Mouse (Mus musculus) stomach, embryonic 16.5 days (tissue): Measurements from ENCODE around the gene Fpr-rs4. TPM values are rescaled to one million over a fixed set of nuclear protein-coding genes. Genes with fewer than 3 reads are reported as not detected.
"Not testable (repeated sequence)": the region's sequence is repeated elsewhere in the genome, so short reads cannot be mapped to it uniquely, and the experiment has no call there.

ENCODE experiments used
- ATAC-seq: fragments of 200-750 bp; cut with Nextera tagmentation; 2 replicates; pipeline ENCODE4 v1.8.0; 2017; ENCODE audit warnings: moderate number of reproducible peaks, moderate TSS enrichment; ENCODE audit not compliant: insufficient read depth, low FRiP score
- H3K27ac ChIP-seq: fragments of 300-500 bp; sonication (generic); 2 replicates; pipeline ENCODE4 v1.5.1; 2014; ENCODE audit warnings: low read length
- H3K27me3 ChIP-seq: fragments of 300-500 bp; sonication (generic); 2 replicates; pipeline ENCODE4 v1.6.1; 2014; ENCODE audit warnings: low read length, control low read depth, mixed read lengths; ENCODE audit not compliant: control insufficient read depth, insufficient read depth
- H3K36me3 ChIP-seq: fragments of 300-500 bp; sonication (generic); 2 replicates; pipeline ENCODE4 v1.6.1; 2014; ENCODE audit warnings: low read length; ENCODE audit not compliant: control insufficient read depth, insufficient read depth
- H3K4me1 ChIP-seq: fragments of 300-500 bp; sonication (generic); 2 replicates; pipeline ENCODE4 v1.6.1; 2014; ENCODE audit warnings: low read length, control low read depth, mixed read lengths; ENCODE audit not compliant: control insufficient read depth, insufficient read depth
- H3K4me2 ChIP-seq: fragments of 300-500 bp; sonication (generic); 2 replicates; pipeline ENCODE4 v1.6.1; 2014; ENCODE audit warnings: low read depth, low read length, mixed read lengths
- H3K4me3 ChIP-seq: fragments of 300-500 bp; sonication (generic); replicated peaks from 2 replicates; pipeline ENCODE4 v1.5.1; 2014; ENCODE audit warnings: mild to moderate bottlenecking, low read length
- H3K9ac ChIP-seq: fragments of 300-500 bp; sonication (generic); 2 replicates; pipeline ENCODE4 v1.6.1; 2014; ENCODE audit warnings: low read length
- H3K9me3 ChIP-seq: fragments of 300-500 bp; sonication (generic); replicated peaks from 2 replicates; pipeline ENCODE4 v1.6.1; 2016; ENCODE audit warnings: low read length, control low read depth; ENCODE audit not compliant: control insufficient read depth
- WGBS: fragments of 180-500 bp; shearing (Covaris S2); extraction: QIAGEN DNeasy Blood & Tissue Kit; methylation state at CpG from one replicate; pipeline ENCODE4 v1.1.7; 2014; 5-methylcytosine and 5-hydroxymethylcytosine counted together
- polyA plus RNA-seq: library from polyadenylated mRNA; unstranded; fragments of >200 nt; fragmentation: Nextera tagmentation; extraction: Ambion mirVana; gene quantifications from 2 replicates; pipeline ENCODE4 v1.2.1, GENCODE M21; 2015

The Fpr-rs4 gene
- polyA plus RNA-seq = not detected in 2 replicates

DNA sequence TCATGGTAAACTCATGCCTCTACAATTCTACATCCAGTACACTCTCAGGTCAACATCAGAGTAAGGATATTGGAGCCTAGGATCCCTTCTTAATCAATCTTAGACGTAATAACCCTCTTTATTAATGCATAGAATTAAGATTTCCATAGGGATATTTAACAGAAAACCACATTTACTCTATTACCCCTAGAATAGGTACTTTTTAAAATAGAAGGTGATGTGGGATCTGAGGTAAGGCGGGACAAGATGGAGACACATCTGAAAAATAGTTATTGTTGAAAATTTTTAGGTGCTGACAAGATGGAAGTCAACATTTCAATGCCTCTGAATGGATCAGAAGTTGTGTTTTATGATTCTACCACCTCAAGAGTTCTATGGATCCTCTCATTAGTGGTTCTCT lies at the start of gene Fpr-rs4:
Gene Fpr-rs4, plus strand, starts transcription at position 301 of the 400 bp plus-strand sequence.
- no peak for ATAC-seq
- H3K27me3 ChIP-seq = no peaks in the 10 kb centered on the region
- WGBS = 41% methylated on average over 2 of the region's 2 CpGs

DNA sequence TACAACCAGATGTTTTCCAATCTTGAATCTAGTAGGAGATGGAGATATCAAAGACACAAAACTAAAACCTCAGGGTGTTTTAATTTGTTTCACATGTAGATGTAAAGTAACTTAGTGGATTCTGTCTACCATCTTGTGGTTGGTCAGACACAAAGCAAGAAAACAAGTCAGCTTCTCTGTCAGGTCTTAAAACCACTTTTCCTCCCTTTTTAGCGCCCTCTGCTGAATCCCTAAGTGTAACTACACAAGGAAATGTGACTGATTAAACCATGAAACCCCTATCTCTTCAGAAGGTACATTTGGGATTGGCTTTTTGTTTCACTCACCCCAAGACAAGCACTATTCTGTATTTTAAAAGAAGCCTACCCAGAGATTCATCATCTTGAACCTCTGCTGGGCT lies 48.1 kb upstream of the Fpr-rs4 start:
- ATAC-seq = no peak
- Histone ChIP-seq H3K4me1 (no peaks in the 10 kb centered on the region), H3K9ac (no peak overlapping the region), H3K4me2 (no peak overlapping the region), H3K27ac (no peak overlapping the region), H3K9me3 (no peaks in the 10 kb centered on the region), H3K36me3 (no peaks in the 10 kb centered on the region), H3K4me3 (no peak overlapping the region), H3K27me3 (no peaks in the 10 kb centered on the region)
- 35% methylated on average over 1 of the region's 1 CpGs for WGBS

More for the DNA sequence above, at the start of gene Fpr-rs4:
- Histone ChIP-seq H3K9ac (no peak within 1 kb of the TSS), H3K4me2 (no peak within 1 kb of the TSS), H3K9me3 (no peaks in the 10 kb centered on the region), H3K36me3 (no peaks in the 10 kb centered on the region), H3K27ac (no peak within 1 kb of the TSS), H3K4me3 (no peak within 1 kb of the TSS), H3K4me1 (no peaks in the 10 kb centered on the region)

DNA sequence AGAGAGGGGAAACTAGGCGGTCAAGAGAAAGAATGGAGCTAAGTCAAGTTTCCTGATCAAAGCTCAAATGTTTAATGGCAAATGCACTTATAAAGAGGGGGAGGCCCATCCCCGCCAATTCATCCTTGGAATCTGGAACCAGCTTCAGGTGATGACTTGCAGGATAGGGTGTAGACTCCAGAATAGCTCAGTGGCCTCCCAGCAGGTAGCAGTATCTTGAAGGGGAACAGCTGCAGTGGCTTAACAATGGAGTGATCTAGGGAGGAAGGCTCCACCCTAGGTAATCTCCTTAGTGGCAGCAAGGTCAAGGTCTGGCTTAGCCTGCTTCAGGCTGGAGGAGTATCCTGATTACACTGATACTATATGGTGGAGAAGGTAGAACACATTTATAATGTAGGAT lies 40.3 kb upstream of the Fpr-rs4 start:
- H3K4me2 ChIP-seq, H3K9me3 ChIP-seq, H3K27ac ChIP-seq, ATAC-seq, H3K4me3 ChIP-seq, H3K27me3 ChIP-seq, H3K36me3 ChIP-seq, H3K9ac ChIP-seq, H3K4me1 ChIP-seq: not testable (repeated sequence)
- WGBS = 74% methylated on average over 2 of the region's 2 CpGs

DNA sequence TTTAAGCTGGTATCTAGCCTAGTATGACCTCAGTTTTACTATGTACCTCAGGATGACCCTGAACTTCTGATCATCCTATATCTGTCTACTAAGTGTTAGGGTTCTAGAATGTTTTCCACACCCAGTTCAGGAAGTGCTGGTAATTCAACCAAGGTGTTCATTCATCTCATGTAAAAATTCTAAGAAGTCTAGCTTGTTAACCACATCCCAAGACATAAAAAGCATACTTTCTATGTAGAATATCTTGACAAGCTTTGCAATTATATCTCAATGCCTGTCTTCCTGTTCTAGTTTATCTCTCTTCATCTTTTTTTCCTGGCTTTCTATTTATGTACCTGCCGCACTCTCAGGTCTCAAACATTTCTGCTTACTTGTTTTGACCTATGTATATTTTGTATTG lies 16.8 kb upstream of the Fpr-rs4 start:
- Histone ChIP-seq H3K9ac (no peak overlapping the region), H3K4me3 (no peak overlapping the region), H3K36me3 (no peaks in the 10 kb centered on the region), H3K9me3 (no peaks in the 10 kb centered on the region), H3K27ac (no peak overlapping the region), H3K4me2 (no peak overlapping the region), H3K4me1 (no peaks in the 10 kb centered on the region), H3K27me3 (no peaks in the 10 kb centered on the region)
- 84% methylated on average over 1 of the region's 1 CpGs for WGBS
- ATAC-seq = no peak

DNA sequence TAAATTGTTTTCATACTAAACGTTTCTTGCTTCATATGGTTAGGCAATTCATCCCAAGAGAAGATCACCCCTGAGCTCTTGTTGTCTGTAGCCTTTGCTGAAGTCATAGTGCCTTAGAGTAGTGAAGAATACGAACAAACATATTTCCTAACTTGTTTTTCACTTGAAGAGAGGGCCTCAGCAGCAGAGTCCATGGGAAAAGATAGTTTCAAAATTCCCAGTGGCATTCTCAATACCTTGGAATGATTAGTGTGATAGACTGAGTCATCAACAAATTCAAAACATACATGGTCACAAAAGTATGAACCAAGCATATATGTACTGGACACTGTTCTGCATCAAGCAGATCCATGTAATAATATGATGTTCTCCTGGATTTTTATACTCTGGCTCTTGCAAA lies 27.6 kb downstream of the Fpr-rs4 start, which contains the start of gene Vmn2r124:
Gene Vmn2r124, plus strand, starts transcription at position 301 of the 400 bp plus-strand sequence.
- no peak within 1 kb of the TSS for H3K9ac ChIP-seq
- WGBS = 44% methylated on average over 2 of the region's 2 CpGs
- H3K4me3 ChIP-seq = no peak within 1 kb of the TSS
- H3K27ac ChIP-seq = no peak within 1 kb of the TSS
- H3K36me3 ChIP-seq = no peaks in the 10 kb centered on the region
- no peaks in the 10 kb centered on the region for H3K9me3 ChIP-seq
- H3K4me2 ChIP-seq = no peak within 1 kb of the TSS
- ATAC-seq = no peak
- H3K27me3 ChIP-seq = no peaks in the 10 kb centered on the region
- H3K4me1 ChIP-seq = no peaks in the 10 kb centered on the region

Other genes starting within 250 kb of the Fpr-rs4 start
- 27.5 and 29.8 TPM in 2 replicates for gene Spaca6, start 194.6 kb upstream of the Fpr-rs4 start, polyA plus RNA-seq
- gene Has1, start 166.5 kb upstream of the Fpr-rs4 start, polyA plus RNA-seq = 0.88 and 0.94 TPM in 2 replicates
- 2.0 and 2.8 TPM in 2 replicates for gene Fpr1, start 137.8 kb upstream of the Fpr-rs4 start, polyA plus RNA-seq
- 1.1 and 2.2 TPM in 2 replicates for gene Fpr2, start 133.9 kb upstream of the Fpr-rs4 start, polyA plus RNA-seq
- gene Fpr3, start 133.9 kb upstream of the Fpr-rs4 start, polyA plus RNA-seq = not detected in 2 replicates
- gene Vmn2r124, start 27.7 kb downstream of the Fpr-rs4 start, polyA plus RNA-seq = not detected in 2 replicates
- gene Vmn2r91, start 63.3 kb downstream of the Fpr-rs4 start, polyA plus RNA-seq = not detected in 2 replicates
- gene Vmn2r92, start 130.2 kb downstream of the Fpr-rs4 start, polyA plus RNA-seq = not detected in 2 replicates